Mouse (Mus musculus) stomach, postnatal 0 days (tissue): Measurements from ENCODE around the gene Max. TPM values are rescaled to one million over a fixed set of nuclear protein-coding genes. Genes with fewer than 3 reads are reported as not detected.

Experiments
- ATAC-seq: fragments of 200-750 bp; cut with Nextera tagmentation; 2 replicates; pipeline ENCODE4 v1.8.0; 2017; ENCODE audit not compliant: low FRiP score, low TSS enrichment
- DNase-seq: peaks from one replicate; pipeline ENCODE4 v3.0.0-alpha.2; 2016; ENCODE audit warnings: low spot score
- H3K27ac ChIP-seq: fragments of 300-500 bp; sonication (generic); replicated peaks from 2 replicates; pipeline ENCODE4 v1.5.1; 2014; ENCODE audit warnings: mild to moderate bottlenecking, control low read depth
- H3K27me3 ChIP-seq: fragments of 300-500 bp; sonication (generic); 2 replicates; pipeline ENCODE4 v1.6.1; 2014; ENCODE audit warnings: low read length; ENCODE audit not compliant: control insufficient read depth, insufficient read depth
- H3K36me3 ChIP-seq: fragments of 300-500 bp; sonication (generic); 2 replicates; pipeline ENCODE4 v1.6.1; 2014; ENCODE audit warnings: low read length, mixed read lengths; ENCODE audit not compliant: control insufficient read depth, insufficient read depth
- H3K4me1 ChIP-seq: fragments of 300-500 bp; sonication (generic); replicated peaks from 2 replicates; pipeline ENCODE4 v1.6.1; 2014; ENCODE audit warnings: antibody characterized with exemption; ENCODE audit not compliant: control insufficient read depth, insufficient read depth
- H3K4me2 ChIP-seq: fragments of 300-500 bp; sonication (generic); replicated peaks from 2 replicates; pipeline ENCODE4 v1.6.1; 2014; ENCODE audit warnings: low read depth, mild to moderate bottlenecking, control low read depth, moderate library complexity
- H3K4me3 ChIP-seq: fragments of 300-500 bp; sonication (generic); 2 replicates; pipeline ENCODE4 v1.5.1; 2014; ENCODE audit warnings: low read depth, low read length, control low read depth
- H3K9ac ChIP-seq: fragments of 300-500 bp; sonication (generic); 2 replicates; pipeline ENCODE4 v1.6.1; 2014; ENCODE audit warnings: mild to moderate bottlenecking, low read length, control low read depth, mixed read lengths
- H3K9me3 ChIP-seq: fragments of 300-500 bp; sonication (generic); 2 replicates; pipeline ENCODE4 v1.6.1; 2016; ENCODE audit warnings: low read length; ENCODE audit not compliant: control insufficient read depth
- CTCF ChIP-seq: IDR thresholded peaks from 2 replicates; pipeline ENCODE4 v1.5.1; 2016; ENCODE audit warnings: antibody characterized with exemption, low read depth, mild to moderate bottlenecking, moderate library complexity
- EP300 ChIP-seq: optimal IDR thresholded peaks from 2 replicates; pipeline ENCODE3; 2016; ENCODE audit warnings: antibody characterized with exemption
- WGBS: fragments of 180-500 bp; shearing (Covaris S2); extraction: QIAGEN DNeasy Blood & Tissue Kit; methylation state at CpG from one replicate; pipeline ENCODE4 v1.1.7; 2014; 5-methylcytosine and 5-hydroxymethylcytosine counted together
- polyA plus RNA-seq: library from polyadenylated mRNA; unstranded; fragments of >200 nt; fragmentation: Nextera tagmentation; extraction: Ambion mirVana; gene quantifications from 2 replicates; pipeline ENCODE4 v1.2.1, GENCODE M21; 2015

The Max gene
- polyA plus RNA-seq, 1 experiment from 2014 or later: 11.4 TPM

- DNase-seq (no peak), ATAC-seq (no peak)
- Histone ChIP-seq H3K27me3 (no peaks in the 10 kb centered on the region), H3K36me3 (no peaks in the 10 kb centered on the region; the same call in 1 of the 2 replicates), H3K4me2 (no peak overlapping the region), H3K27ac (no peak overlapping the region), H3K9me3 (no peaks in the 10 kb centered on the region), H3K4me1 (no peaks in the 10 kb centered on the region), H3K9ac (no peak overlapping the region), H3K4me3 (no peak overlapping the region)
- TF ChIP-seq CTCF (no peak), EP300 (no peak)
- 89% methylated on average over 11 of the region's 11 CpGs for WGBS
Measured at GRCm38 (mm10) chr12:76916163-76916562, 45.8 kb downstream of the Max start.

- no peak overlapping the region for H3K4me3 ChIP-seq
- 41% methylated on average over 9 of the region's 9 CpGs for WGBS
- H3K9ac ChIP-seq: no peak overlapping the region
Measured at GRCm38 (mm10) chr12:76912193-76912592, 49.8 kb downstream of the Max start.

DNA sequence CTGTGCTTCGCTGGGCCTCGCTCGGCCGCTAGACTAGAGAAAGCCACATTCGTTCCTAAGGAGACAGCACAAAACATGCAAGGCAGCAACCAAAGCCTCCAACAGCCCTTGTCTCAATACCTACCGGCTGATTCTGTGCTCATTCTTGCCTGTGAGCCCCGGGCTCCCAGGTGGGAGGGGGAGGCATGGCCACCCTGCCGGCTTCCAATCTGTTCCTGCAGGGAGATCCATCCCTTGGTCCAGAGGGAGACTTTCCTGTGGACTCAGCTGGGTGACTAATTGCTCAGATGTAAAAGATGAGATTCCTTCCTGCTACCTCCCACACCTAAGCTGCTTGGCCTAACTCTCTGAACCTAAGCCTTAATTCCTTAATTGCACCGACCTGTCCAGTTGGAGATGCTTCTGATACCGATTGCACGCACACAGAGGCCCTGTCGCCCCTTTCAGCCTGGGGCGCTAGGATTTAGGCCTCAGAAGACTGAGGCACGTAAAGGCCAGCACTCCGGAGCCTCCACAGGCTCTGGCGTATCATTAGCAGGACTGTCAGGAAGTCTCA is 50.8 kb downstream of the Max start:
- Histone ChIP-seq H3K9me3 (no peaks in the 10 kb centered on the region), H3K27ac (no peak overlapping the region), H3K36me3 (no peaks in the 10 kb centered on the region; the same call in 1 of the 2 replicates), H3K4me1 (no peaks in the 10 kb centered on the region), H3K4me2 (no peak overlapping the region), H3K4me3 (no peak overlapping the region), H3K27me3 (no peaks in the 10 kb centered on the region), H3K9ac (no peak overlapping the region)
- ATAC-seq: no peak
- 84% methylated on average over 16 of the region's 16 CpGs for WGBS
- no peak for DNase-seq
- no peak for TF ChIP-seq EP300
- TF ChIP-seq CTCF: no peak

More at GRCm38 (mm10) chr12:76912193-76912592, 49.8 kb downstream of the Max start:
- H3K9me3 ChIP-seq: no peaks in the 10 kb centered on the region
- DNase-seq (no peak), ATAC-seq (no peak)
- no peak overlapping the region for H3K27ac ChIP-seq
- H3K4me1 ChIP-seq: no peaks in the 10 kb centered on the region
- H3K4me2 ChIP-seq: no peak overlapping the region
- no peaks in the 10 kb centered on the region; the same call in 1 of the 2 replicates for H3K36me3 ChIP-seq
- TF ChIP-seq CTCF: no peak
- no peaks in the 10 kb centered on the region for H3K27me3 ChIP-seq

- Histone ChIP-seq H3K4me2 (no peak overlapping the region), H3K36me3 (no peaks in the 10 kb centered on the region), H3K27me3 (no peaks in the 10 kb centered on the region), H3K9me3 (no peaks in the 10 kb centered on the region), H3K4me1 (no peaks in the 10 kb centered on the region), H3K27ac (no peak overlapping the region), H3K9ac (no peak overlapping the region), H3K4me3 (no peak overlapping the region)
- 85% methylated on average over 11 of the region's 11 CpGs for WGBS
- TF ChIP-seq EP300 (no peak), CTCF (no peak)
- ATAC-seq (no peak), DNase-seq (no peak)
Measured at GRCm38 (mm10) chr12:76910258-76910940, 51.6 kb downstream of the Max start.

- Histone ChIP-seq H3K4me1 (no peaks in the 10 kb centered on the region), H3K9ac (no peak overlapping the region), H3K27ac (no peak overlapping the region), H3K9me3 (no peaks in the 10 kb centered on the region), H3K27me3 (no peaks in the 10 kb centered on the region), H3K4me2 (no peak overlapping the region), H3K4me3 (no peak overlapping the region), H3K36me3 (no peaks in the 10 kb centered on the region)
- DNase-seq (no peak), ATAC-seq (no peak)
- TF ChIP-seq CTCF (no peak), EP300 (no peak)
- 76% methylated on average over 5 of the region's 5 CpGs for whole genome bisulfite sequencing
Measured at GRCm38 (mm10) chr12:76909218-76909617, 52.8 kb downstream of the Max start.

- TF ChIP-seq CTCF: no peak
- no peak for TF ChIP-seq EP300
- Histone ChIP-seq H3K4me3 (no peak overlapping the region), H3K4me1 (no peaks in the 10 kb centered on the region), H3K27ac (no peak overlapping the region), H3K27me3 (no peaks in the 10 kb centered on the region), H3K4me2 (no peak overlapping the region), H3K9ac (no peak overlapping the region), H3K9me3 (no peaks in the 10 kb centered on the region), H3K36me3 (no peaks in the 10 kb centered on the region)
- no peak for DNase-seq
- ATAC-seq: no peak
- WGBS: 81% methylated on average over 1 of the region's 1 CpGs
Measured at GRCm38 (mm10) chr12:76906278-76906677, 55.7 kb downstream of the Max start.
